ENCODE assay signal across 8 mouse cellular contexts in the genomic region with DNA sequence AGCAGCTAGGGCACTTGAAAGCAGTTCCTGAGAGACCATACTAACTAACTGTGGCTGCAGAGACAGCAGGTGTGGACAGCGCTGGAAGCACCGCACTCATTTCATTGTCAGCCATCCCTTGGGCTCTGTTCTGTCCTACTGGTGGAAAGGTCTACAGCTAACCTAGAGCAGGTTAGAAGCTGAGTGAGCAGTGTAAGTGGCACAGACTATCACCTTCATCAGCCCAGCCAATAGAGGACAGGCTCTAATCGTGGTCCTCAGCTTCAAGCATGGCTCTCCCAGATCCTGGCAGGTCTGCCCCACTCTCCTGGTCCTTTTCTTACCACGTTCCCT. TPM values are rescaled to one million over a fixed set of nuclear protein-coding genes. Genes with fewer than 3 reads are reported as not detected.
A peak's percentile ranks its signal among the peaks of the same experiment; 100 is the strongest.
DNase-seq lines count a peak whose midpoint lies in the region; ATAC-seq lines count a peak whose summit lies in the region.

No protein-coding gene starts in this region.

- no peaks in the 10 kb centered on the region for H3K36me3 ChIP-seq in heart, embryonic 14.5 days (ENCODE audit: control insufficient read depth, insufficient read depth, low read length)
- no peaks in the 10 kb centered on the region for H3K36me3 ChIP-seq in embryonic facial prominence, embryonic 12.5 days
- H3K36me3 ChIP-seq in hindbrain, embryonic 15.5 days, result no peaks in the 10 kb centered on the region
- H3K36me3 ChIP-seq in midbrain, embryonic 10.5 days, result no peaks in the 10 kb centered on the region

- no peaks in the 10 kb centered on the region for H3K27me3 ChIP-seq in heart, embryonic 14.5 days (ENCODE audit: control insufficient read depth, insufficient read depth, low read length)
- no peaks in the 10 kb centered on the region for H3K27me3 ChIP-seq in embryonic facial prominence, embryonic 12.5 days
- no peaks in the 10 kb centered on the region for H3K27me3 ChIP-seq in hindbrain, embryonic 15.5 days
- peaks cover 24% of the 10 kb centered on the region; the same call in 1 of the 2 replicates for H3K27me3 ChIP-seq in midbrain, embryonic 10.5 days (ENCODE audit: low read depth, poor library complexity, severe bottlenecking)

- no peaks in the 10 kb centered on the region for H3K9me3 ChIP-seq in heart, embryonic 14.5 days (ENCODE audit: control insufficient read depth, low read length)
- no peaks in the 10 kb centered on the region for H3K9me3 ChIP-seq in embryonic facial prominence, embryonic 12.5 days
- H3K9me3 ChIP-seq in hindbrain, embryonic 15.5 days, result no peaks in the 10 kb centered on the region
- no peaks in the 10 kb centered on the region for H3K9me3 ChIP-seq in midbrain, embryonic 10.5 days (replicated peaks)

- 0 out of 4 replicates have a peak overlapping the region, but pooled peaks of 1 of the 2 experiments have one; percentile 10 for H3K4me3 ChIP-seq in heart, embryonic 14.5 days (ENCODE audit: control insufficient read depth in 1 of 2, insufficient read depth in 1 of 2, low read depth in 1 of 2, low read length in 2 of 2)
- H3K4me3 ChIP-seq in embryonic facial prominence, embryonic 12.5 days, result no peak overlapping the region
- peak overlapping the region; percentile 0; the same call in 1 of the 2 replicates for H3K4me3 ChIP-seq in hindbrain, embryonic 15.5 days
- H3K4me3 ChIP-seq in midbrain, embryonic 10.5 days, result peak overlapping the region; percentile 34

- peak overlapping the region; percentile 35; the same call in 1 of the 2 replicates for H3K9ac ChIP-seq in heart, embryonic 14.5 days (ENCODE audit: low read length)
- no peak overlapping the region for H3K9ac ChIP-seq in embryonic facial prominence, embryonic 12.5 days
- no peak overlapping the region for H3K9ac ChIP-seq in hindbrain, embryonic 15.5 days

- H3K4me1 ChIP-seq in heart, embryonic 14.5 days (ENCODE audit: control insufficient read depth in 2 of 2, insufficient read depth in 2 of 2, low read length in 2 of 2), result peaks cover 8 to 15% of the 10 kb centered on the region in 2 experiments
- H3K4me1 ChIP-seq in embryonic facial prominence, embryonic 12.5 days, result peaks cover 6% of the 10 kb centered on the region; the same call in 1 of the 2 replicates
- H3K4me1 ChIP-seq in hindbrain, embryonic 15.5 days (replicated peaks), result peaks cover 10% of the 10 kb centered on the region
- peaks cover 11% of the 10 kb centered on the region for H3K4me1 ChIP-seq in midbrain, embryonic 10.5 days

- no peak for DNase-seq in heart, adult 11 months
- DNase-seq in midbrain, embryonic 10.5 days (ENCODE audit: low spot score), result no peak
- no peak for DNase-seq in right cerebral cortex, postnatal 14 days
- DNase-seq in gastrocnemius, postnatal 10 days, result no peak
- no peak for DNase-seq in frontal cortex, postnatal 10 days (ENCODE audit: low spot score in 2 of 2)

- 50% methylated on average over 4 of the region's 4 CpGs for WGBS in heart, embryonic 14.5 days
- WGBS in embryonic facial prominence, embryonic 12.5 days, result 67% methylated on average over 4 of the region's 4 CpGs
- WGBS in hindbrain, embryonic 15.5 days, result 41% methylated on average over 4 of the region's 4 CpGs
- WGBS in midbrain, embryonic 10.5 days, result 66% methylated on average over 4 of the region's 4 CpGs

- H3K27ac ChIP-seq in heart, embryonic 14.5 days (replicated peaks in 1 of 2; ENCODE audit: control insufficient read depth in 1 of 2, insufficient read depth in 1 of 2, low read depth in 2 of 2, low read length in 2 of 2), result peak overlapping the region; percentile 56 to 57; a peak in 3 of 4 replicates
- H3K27ac ChIP-seq in embryonic facial prominence, embryonic 12.5 days, result no peak overlapping the region
- no peak overlapping the region; the same call in 1 of the 2 replicates for H3K27ac ChIP-seq in hindbrain, embryonic 15.5 days (replicated peaks)
- H3K27ac ChIP-seq in midbrain, embryonic 10.5 days (replicated peaks), result peak overlapping the region; percentile 74

- H3K4me2 ChIP-seq in heart, embryonic 14.5 days (ENCODE audit: low read length), result peak overlapping the region; percentile 55
- peak overlapping the region; percentile 39 for H3K4me2 ChIP-seq in embryonic facial prominence, embryonic 12.5 days (replicated peaks)
- H3K4me2 ChIP-seq in hindbrain, embryonic 15.5 days, result peak overlapping the region; percentile 50

- ATAC-seq in heart, embryonic 14.5 days (ENCODE audit: insufficient number of reproducible peaks, insufficient read depth, low FRiP score, low read depth), result 0 out of 2 replicates have a peak, but pooled peaks have one; percentile 31
- 0 out of 2 replicates have a peak, but pooled peaks have one; percentile 35 for ATAC-seq in embryonic facial prominence, embryonic 12.5 days (ENCODE audit: insufficient number of reproducible peaks, insufficient read depth, low FRiP score, low TSS enrichment)
- peak; percentile 84; the same call in 1 of the 2 replicates for ATAC-seq in hindbrain, embryonic 15.5 days (ENCODE audit: low FRiP score, low read depth)

RNA-seq across cellular contexts. Expression of gene Exoc3, which starts 37.3 kb away (rescaled TPM):
- polyA plus RNA-seq in heart, embryonic 14.5 days (2014; fragmentation: Nextera tagmentation; extraction: Ambion mirVana), result 64.2 and 64.9 TPM in 2 replicates
- 78.3 and 79.8 TPM in 2 replicates for polyA plus RNA-seq in embryonic facial prominence, embryonic 12.5 days (2016; fragmentation: Nextera tagmentation; extraction: Ambion mirVana)
- 117 TPM in 2 replicates for polyA plus RNA-seq in hindbrain, embryonic 15.5 days (2015; fragmentation: Nextera tagmentation; extraction: Ambion mirVana)
- 79.2 and 88.7 TPM in 2 replicates for polyA plus RNA-seq in midbrain, embryonic 10.5 days (2016; fragmentation: Nextera tagmentation; extraction: Ambion mirVana)
- total RNA-seq in gastrocnemius, postnatal 10 days (2021), result 10 to 100 TPM; 30.8 to 36.1 TPM

RNA-seq across cellular contexts. Expression of gene Ahrr, which starts 46.3 kb away (rescaled TPM):
- polyA plus RNA-seq in heart, embryonic 14.5 days (2014; fragmentation: Nextera tagmentation; extraction: Ambion mirVana), result 0.98 and 1.1 TPM in 2 replicates
- polyA plus RNA-seq in embryonic facial prominence, embryonic 12.5 days (2016; fragmentation: Nextera tagmentation; extraction: Ambion mirVana), result 1.2 and 1.7 TPM in 2 replicates
- 0.26 and 0.64 TPM in 2 replicates for polyA plus RNA-seq in hindbrain, embryonic 15.5 days (2015; fragmentation: Nextera tagmentation; extraction: Ambion mirVana)
- 1.8 and 2.0 TPM in 2 replicates for polyA plus RNA-seq in midbrain, embryonic 10.5 days (2016; fragmentation: Nextera tagmentation; extraction: Ambion mirVana)
- under 1 TPM; 0.09 to 0.16 TPM for total RNA-seq in gastrocnemius, postnatal 10 days (2021)

Comparison
In these comparisons a context has a peak if more than half of its experiments do, and no peak if none do; other contexts are left out.
1. ATAC-seq: peak in every context shown above with its lines; median percentile 84 in hindbrain, embryonic 15.5 days; 35 in embryonic facial prominence, embryonic 12.5 days; 31 in heart, embryonic 14.5 days.
2. H3K27ac ChIP-seq: peak in heart, embryonic 14.5 days (2 of 2) and midbrain, embryonic 10.5 days (single experiment); none in embryonic facial prominence, embryonic 12.5 days (single experiment) and hindbrain, embryonic 15.5 days (single experiment).
3. Peak in every context shown above with its lines, with median percentiles within 50 percentile points of each other: H3K4me2 ChIP-seq.